Mouse (Mus musculus) neutrophil, adult 65 days (primary cell): Measurements from ENCODE around the gene Shf. TPM values are rescaled to one million over a fixed set of nuclear protein-coding genes. Genes with fewer than 3 reads are reported as not detected.

ENCODE experiments used
- total RNA-seq: library from RNA; stranded (reverse); gene quantifications from 2 replicates; pipeline ENCODE4 v1.2.4, GENCODE M21; 2023

The Shf gene
- total RNA-seq = 0.43 and 0.88 TPM in 2 replicates

DNA sequence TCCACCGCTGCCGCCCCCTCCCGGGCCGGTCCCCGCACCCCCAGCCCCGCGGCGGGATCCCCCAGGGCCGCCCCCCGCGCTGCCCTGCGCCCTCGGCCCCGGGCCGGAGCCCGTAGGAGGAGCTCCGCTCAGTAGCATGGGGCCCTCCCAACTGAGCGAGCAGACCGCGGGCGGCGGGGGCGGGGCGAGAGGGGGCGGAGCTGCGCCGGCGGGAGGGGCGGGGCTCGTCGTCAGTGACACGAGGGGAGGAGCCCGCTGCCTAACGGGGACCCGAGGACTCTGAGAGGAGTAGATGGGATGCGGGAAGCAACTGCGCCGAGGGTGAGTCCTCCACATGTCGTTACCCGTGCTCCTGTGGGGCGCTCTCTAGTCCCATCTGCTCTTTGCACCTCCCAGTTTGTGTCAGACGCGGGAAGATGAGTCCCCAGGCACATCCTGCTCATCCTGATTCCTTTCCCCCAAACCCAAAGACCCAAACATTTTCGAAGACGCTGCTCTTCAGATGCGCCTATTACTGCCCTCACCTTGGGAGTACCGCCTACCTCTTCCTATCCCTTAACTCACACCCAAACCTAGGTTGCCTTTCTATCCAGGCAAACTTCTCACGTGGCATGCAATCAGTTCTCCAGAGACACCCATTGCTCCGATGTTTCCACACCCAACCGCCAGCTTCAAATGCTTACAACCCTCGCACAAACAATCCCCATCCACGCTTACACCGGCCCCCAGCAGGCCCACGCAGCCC, at the start of gene Shf:
Gene Shf (minus strand): TSS at position 168 of the 745 bp plus-strand sequence.

GRCm38 (mm10) chr2:122315372-122315771, 53.6 kb downstream of the Shf start, which contains the start of gene Duox1:
TSS of gene Duox1 (plus strand) at chr2:122315672.

GRCm38 (mm10) chr2:122313536-122313935, 55.4 kb downstream of the Shf start, which contains the start of gene Duoxa1:
TSS of gene Duoxa1 (minus strand) at chr2:122313730.

Other genes with a start within 250 kb of the Shf start
- 620 and 1,063 TPM in 2 replicates for gene B2m, start 221.5 kb downstream of the Shf start, total RNA-seq
- gene Trim69, start 208.5 kb downstream of the Shf start, total RNA-seq = 0.44 TPM in 1 of 2 replicates, not detected in the other
- not detected in 2 replicates for gene Patl2, start 183.0 kb downstream of the Shf start, total RNA-seq
- not detected in 2 replicates for gene Terb2, start 182.9 kb downstream of the Shf start, total RNA-seq
- 12.9 and 18.7 TPM in 2 replicates for gene Sord, start 134.4 kb downstream of the Shf start, total RNA-seq
- not detected in 2 replicates for gene Duox2, start 70.7 kb downstream of the Shf start, total RNA-seq
- not detected in 2 replicates for gene Duoxa2, start 70.3 kb downstream of the Shf start, total RNA-seq
- not detected in 2 replicates for gene Duoxa1, start 55.4 kb downstream of the Shf start, total RNA-seq
- not detected in 2 replicates for gene Duox1, start 53.5 kb downstream of the Shf start, total RNA-seq
- 40.3 and 42.5 TPM in 2 replicates for gene Slc28a2, start 57.3 kb upstream of the Shf start, total RNA-seq
- gene Gm14085, start 115.8 kb upstream of the Shf start, total RNA-seq = 3.9 and 4.2 TPM in 2 replicates
- 25.4 and 25.9 TPM in 2 replicates for gene Gatm, start 242.1 kb upstream of the Shf start, total RNA-seq